Mouse (Mus musculus) liver, embryonic 14.5 days (tissue): ENCODE measurements around the gene Ndufb5.

Source experiments
- CTCF ChIP-seq: IDR thresholded peaks from 2 replicates; pipeline ENCODE4 v1.5.1; 2016; ENCODE audit warnings: antibody characterized with exemption, low read depth, control low read depth
- EP300 ChIP-seq: IDR thresholded peaks from 2 replicates; pipeline ENCODE4 v1.6.1; 2016; ENCODE audit warnings: antibody characterized with exemption, low read depth

- TF ChIP-seq CTCF (no peak), EP300 (no peak)
Observed at GRCm38 (mm10) chr3:32749820-32750579, 13.2 kb downstream of the Ndufb5 start.
